Mouse (Mus musculus): ENCODE measurements at regions not wholly inside any gene's neighbourhood (a gene's known extent, or its start where the extent isn't known, plus 50 kb on each side); places are given as distances from the start of the nearest gene placed in this dataset.
A peak's percentile ranks its signal among the peaks of the same experiment; 100 is the strongest.

DNA sequence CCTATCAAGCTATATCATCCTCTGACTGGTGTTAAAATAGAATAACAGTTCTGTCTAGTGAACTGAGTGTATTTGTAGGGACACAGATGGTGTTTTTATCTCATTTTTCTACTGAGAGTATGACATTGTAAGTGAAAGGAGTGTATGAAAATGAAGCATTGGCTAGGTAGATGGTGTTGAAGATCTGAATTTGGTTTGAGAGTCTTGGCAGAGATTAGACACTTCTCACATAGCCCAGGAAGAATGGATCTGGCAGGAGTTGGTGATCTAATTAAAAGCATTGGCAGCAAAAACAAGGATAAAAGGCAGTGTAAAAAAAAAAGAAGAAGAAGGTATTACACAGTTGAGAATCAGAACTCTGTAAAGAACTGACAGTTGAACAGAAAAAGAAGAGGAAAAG, 900.4 kb upstream of the Pabpc4l start:
- peak; percentile 16 to 24 for DNase-seq

DNA sequence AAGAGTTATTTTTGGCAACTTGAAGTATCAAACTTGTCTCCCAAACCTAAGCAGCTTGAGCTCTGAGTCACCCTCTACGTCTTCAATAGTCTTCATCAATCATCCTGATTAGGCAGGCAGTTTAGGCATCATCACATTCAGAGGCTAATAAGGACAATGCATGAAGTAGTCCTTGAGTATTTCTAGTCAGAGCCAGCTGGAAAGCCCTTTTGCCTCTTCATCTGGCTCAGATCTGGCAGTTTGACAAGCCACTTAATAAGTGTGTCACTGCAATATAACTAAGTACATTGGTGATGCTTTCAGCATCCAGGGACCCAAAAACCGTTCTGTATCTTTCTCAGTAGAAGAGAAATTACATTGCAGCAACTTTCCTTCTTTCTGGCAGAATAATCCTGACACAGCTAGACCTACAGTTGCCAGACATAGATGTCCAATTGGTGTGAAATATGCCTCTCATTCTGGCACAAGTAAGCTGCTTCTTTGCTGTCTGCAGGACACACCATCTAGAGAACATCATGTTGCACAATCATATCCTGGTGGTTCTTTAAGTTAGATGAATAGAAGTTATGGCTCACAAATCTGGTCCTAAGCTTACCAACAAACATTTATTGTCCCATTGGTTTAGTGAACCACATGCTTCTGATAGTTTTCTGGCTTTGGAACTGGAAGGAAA, 868.5 kb upstream of the Pabpc4l start:
- peak in 1 of 2 experiments; percentile 11 for DNase-seq

DNA sequence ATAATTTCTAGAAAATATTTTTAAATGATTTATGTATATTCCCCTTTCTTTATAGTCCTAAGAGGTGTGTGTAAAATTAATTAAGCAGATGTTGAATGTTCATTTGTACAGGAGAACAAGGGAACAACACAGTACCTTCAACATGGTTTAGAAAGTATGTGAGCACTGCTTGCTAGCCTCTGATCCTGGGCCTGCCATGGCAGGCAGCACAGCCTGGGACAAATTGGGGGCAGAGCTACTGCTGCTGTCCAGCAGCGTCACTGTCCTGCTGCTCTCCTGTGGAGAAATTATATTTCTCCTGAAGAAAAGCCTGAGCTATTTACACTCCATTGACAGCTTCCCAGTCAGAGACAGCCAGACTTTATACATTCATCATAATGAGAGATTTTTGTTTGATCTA, 833.8 kb upstream of the Pabpc4l start:
- DNase-seq = no peak

DNA sequence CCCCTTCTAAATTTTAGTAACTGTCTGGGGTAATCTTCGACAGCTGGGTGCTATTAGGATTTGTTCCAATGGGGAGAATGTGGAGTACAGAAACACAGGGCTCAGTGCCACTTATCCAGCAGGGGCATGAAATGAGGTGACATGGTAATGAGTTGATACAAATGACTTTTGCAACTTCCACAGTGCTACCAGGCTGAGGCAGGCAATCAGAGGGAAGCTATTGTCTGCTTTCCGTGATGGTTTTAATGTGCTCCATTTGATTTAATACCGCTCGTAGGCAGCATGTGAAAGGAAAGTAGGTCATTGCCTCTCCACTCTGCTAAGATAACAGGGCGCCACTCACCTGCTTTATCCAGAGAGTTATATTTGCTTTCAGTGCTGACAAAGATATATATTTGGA, 832.3 kb upstream of the Pabpc4l start:
- peak; percentile 42 to 62 for DNase-seq

DNA sequence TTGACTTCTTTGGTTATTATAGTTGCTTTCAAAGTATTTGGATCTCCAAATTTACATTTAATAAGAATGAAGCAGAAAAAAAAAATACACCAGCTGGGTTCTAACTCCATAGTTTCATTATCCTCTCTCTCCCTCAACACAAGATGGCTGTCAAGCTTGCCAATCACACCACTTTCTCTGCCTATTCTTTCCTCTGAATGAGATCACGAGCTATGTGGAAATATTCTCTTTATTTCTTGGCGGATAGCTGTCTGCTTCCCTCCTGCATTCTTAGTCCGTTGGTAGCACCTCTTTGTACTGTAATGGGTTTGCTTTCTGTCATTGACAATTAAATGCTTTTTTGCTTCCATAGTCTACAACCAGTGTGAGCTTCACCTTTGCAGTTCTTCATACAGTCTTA, 793.0 kb upstream of the Pabpc4l start:
- no peak for DNase-seq

DNA sequence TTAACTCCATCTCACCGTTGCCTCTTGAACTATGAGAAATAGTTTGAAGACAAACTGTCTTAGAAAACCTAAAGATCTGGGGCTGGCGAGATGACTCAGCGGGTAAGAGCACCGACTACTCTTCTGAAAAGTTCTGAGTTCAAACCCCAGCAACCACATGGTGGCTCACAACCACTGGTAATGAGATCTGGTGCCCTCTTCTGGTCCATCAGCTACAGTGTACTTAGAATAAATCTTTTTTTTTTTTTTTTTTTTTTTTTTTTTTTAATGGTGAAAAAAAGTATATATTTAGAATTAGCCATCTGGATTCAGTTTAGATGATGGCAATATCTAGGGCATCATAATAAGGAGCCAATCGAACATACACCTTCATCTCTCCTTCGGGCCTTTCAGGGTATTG, 782.2 kb upstream of the Pabpc4l start:
- DNase-seq = no peak

DNA sequence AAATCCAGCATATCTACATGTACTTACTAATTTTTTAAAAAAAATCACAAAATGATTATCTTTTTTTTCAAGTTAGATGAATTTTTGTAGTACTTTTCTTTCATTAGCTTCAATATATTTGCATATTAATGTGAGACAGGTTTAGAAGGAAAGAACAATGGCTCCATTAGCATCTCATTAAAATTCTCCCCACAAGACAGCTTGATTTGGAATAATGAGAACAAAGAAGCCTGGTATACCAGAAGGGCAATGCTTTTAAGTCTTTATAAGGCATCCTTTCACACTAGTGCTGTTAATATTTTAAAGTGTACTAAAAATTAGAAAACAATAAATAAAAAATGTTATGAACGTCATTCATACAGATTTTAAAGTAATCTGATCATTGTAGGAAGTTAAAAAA, 770.6 kb upstream of the Pabpc4l start:
- DNase-seq = no peak

DNA sequence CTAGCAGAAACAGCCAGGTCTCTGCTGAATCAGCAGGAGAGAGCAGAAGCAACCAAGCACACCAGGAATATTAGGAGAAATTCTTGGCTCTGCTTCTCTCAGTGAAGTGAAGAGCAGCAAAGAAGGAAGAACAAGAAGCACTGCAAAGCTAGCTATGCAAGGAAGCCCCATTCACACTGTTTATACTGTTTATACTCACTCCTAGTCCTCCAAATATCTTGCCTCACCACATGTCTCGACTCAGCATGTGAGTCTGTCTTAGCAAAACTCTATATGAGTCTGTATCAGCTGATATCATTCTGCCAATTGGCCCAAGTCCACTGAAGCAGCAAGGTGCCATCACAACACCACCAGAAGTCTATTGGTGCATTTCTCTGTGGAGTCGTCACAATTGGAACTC, 765.1 kb upstream of the Pabpc4l start:
- DNase-seq = peak; percentile 21 to 42

DNA sequence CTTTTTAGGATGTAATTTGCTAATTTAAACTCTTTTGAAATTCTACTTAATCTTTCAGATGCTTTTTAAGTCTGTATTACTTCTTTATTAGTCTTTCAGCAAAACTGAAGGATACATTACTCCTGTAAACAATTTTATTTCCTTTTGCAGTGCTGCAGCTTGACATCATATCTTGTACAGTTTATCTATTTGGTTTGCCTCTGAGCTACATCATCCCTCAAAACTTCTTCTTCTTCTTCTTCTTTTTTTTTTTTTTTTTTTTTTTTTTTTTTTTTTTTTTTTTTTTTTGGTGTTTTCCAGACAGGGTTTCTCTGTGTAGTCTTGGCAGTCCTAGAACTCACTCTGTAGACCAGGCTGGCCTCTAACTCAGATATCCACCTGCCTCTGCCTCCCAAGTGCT, 749.6 kb upstream of the Pabpc4l start:
- DNase-seq = no peak

DNA sequence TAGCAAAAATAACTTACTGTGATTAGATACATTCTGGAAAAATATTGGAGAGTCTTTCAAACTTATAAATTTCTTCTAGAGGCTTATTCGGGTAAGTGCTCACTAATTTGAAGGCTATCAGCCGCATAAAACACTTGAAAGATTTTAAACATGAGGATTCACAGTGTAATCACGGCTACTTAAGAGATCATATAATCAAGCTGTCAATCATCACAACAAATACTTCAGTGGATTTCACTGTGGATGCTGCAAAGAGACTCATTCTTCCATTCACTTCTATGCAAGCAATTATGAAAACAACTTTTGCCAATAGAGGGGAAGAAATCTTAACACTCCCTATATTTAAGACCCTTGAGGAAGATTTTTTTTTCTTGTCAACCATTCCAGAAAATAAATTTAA, 736.2 kb upstream of the Pabpc4l start:
- no peak for DNase-seq

DNA sequence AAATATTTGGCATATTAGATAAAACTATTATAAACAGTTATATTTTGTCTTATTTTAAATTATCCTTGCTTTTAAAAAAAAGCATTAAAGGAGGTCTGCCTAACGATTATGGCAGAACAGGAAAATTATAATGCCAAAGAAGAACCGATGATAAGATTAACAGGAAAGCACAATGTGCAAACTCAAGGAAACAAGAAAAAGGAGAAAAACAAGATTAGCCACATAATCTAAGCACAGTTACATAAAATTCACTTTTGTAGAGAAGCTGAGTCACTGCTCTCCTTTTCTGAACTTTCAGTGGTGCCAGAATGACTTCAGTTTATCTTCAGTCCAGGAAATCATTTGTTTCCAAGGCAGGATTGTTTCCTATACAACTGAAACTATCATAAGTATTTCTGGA, 734.7 kb upstream of the Pabpc4l start:
- no peak for DNase-seq

DNA sequence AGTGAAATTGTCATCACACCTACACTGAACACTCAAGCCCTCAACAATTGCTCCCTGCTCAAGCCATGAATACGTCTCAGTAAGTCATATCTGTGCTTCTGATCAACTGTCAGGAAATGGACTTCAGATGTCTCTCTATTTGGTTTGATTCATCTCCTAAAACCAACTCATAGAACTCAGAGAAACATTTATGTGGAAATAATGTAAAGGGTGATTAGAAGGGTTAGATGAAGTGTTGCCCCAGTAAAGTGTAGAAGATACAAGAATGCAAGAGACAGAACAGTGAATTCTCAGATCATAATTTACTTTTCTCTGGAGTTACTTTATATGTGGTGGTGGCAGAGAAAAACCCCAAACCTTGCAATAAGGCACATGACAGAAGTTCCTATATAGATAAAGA, 732.4 kb upstream of the Pabpc4l start:
- DNase-seq = no peak

Data from cerebellum, postnatal 10 days (tissue).